Mouse (Mus musculus): ENCODE data around the gene Zfp365.
A peak's percentile ranks its signal among the peaks of the same experiment; 100 is the strongest.

The Zfp365 gene

DNA sequence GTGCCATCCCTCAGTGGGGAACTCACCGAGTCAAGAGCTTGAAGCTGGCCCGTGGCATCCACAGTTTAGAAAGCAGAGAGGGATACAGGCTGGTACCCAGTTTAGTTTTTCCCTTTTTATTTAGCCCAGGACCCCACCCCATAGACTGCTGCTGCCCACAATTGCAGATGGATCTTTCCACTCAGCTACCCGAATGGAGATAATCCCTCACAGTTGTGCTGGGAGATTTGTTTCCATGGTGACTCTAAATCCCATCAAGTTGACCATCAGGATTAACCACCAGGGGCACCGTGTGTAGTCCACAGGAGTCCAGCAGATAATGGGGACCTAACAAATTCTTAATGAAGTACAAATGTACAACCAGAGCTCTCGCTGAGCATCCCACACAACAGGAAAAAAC is 11.3 kb downstream of the Zfp365 start:
- DNase-seq: no peak

DNA sequence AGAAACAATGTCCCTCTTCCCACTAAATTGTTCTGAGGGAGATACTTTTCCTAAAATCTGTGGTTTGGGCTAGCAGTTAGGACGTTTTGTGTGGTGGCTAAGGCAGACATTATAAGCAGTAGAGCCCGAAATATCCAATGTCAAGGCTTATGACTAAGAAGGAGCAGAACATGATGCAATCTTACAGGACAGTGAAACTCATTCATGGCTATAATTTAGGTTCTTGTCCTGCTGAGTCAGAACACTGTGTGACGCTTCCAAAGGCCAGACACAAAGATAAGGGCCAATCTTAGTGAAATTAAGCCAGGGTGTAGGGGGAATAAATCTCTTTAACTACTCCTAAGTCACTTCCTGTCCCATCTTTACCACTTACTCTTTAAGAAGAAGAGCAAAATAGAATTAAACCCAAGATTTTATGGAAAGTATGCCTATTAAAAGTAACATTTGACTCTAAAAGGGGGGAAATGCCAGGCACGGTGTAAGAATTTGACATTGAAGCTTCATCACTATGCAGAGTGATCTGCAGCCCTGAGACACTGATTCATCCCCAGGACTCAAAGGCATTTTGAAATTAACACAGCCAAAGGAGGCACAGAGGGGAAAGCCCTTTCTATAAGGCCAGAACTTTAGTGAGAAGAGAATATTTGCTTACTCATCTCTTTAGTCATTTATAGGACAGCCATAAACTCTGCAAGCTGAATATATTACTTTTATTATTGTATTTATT is 13.3 kb downstream of the Zfp365 start:
- no peak for DNase-seq

DNA sequence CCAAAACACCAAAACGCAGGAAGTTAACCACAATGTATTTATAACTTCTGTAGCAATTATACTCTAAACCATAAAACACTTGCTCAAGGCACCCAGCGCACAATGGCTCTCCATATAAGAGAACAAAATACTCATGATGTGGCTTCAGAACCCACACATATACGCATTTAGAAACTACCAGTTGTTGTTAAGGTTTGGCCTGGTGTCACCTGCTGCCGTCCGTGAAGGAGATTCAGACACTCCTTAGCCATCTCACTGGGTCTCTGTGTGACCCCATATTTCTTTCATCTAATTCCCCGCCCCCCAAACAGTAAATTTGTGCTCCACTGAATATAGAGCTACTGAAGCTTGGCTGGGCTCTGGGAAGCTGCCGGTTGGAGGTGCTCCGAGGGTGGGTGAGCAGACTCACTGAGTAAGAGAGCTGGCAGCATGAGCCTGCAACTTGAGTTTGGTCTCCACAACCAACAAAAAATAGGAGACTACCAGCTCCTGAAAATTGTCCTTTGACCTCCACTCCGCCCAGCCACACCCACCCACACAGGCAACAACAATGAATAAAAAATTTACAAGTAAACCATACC is 14.0 kb downstream of the Zfp365 start:
- DNase-seq: no peak

DNA sequence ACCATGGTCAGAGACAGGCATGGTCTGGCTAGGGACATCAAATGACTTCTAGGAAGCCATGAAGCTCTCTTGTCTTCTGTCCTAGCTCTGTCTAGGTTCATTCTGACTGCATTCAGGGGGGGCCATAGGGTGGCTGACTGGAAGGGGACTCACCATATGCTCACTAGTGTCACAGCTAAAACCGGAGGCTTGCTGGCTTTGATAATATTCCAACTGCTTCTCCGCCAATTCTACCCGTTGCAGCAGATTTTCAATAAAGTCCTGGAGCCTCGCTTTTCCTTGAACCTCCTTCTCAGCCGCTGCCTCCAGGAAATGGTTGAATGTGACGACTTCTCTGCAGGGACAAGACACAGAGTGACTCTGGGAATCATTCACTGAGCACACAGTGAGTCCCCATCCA is 15.2 kb downstream of the Zfp365 start:
- DNase-seq: no peak

DNA sequence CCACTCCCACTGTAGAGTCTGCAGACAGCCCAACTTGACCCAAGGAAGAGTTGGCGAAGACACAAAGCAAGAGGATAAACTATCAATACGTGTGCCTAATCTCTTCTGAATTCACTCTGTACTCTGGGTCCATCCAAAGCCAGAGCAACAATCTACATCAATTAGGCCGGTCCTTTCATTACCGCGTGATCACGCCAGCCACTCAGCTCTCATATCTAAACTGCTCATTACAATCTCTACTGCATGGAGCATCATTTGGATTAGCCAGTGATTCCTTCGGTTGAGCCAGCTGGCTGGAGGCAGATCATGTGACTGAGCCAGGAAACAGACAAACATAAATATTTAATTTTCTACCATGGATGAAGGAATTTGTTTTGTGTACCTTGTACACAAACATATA is 17.8 kb downstream of the Zfp365 start:
- no peak for DNase-seq

DNA sequence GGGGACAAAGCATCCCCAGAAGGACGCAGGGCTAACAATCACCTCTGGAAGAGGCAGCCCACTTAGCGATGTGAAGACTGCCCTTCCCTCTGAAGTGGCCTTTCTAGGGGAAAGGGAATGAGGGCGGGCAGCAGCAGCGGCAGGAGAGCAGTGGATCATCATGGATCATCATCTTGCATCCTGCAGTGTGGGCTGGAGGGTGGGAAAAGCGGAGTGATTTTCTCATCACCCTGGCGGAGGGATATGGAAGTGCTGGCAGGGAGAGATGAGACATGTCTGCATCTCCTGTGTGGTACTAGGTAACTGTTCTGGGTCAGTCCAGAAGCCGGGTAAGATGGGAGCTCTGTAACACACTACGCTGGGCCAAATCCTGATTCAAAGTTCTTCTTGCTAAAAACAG is 18.4 kb downstream of the Zfp365 start:
- no peak for DNase-seq

DNA sequence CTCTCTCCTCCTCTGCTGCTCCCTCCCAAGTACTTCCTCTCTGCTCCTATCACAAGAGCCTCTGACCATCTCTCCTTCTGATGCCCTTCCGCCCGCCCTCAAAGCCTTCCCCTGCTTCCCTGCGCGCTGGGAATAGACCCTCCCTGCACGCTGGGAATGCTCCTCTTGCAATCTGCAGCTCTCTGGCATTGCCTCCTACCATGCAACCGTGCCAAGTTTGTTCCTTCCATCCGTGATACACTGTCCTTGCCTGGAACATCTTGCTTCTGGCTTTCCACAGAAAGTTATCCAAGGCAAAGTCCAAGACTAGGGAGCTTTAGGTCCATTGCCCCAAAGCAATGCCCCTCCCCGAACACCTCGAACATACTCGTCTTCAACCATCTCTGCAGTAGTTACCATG is 19.2 kb downstream of the Zfp365 start:
- DNase-seq: no peak

DNA sequence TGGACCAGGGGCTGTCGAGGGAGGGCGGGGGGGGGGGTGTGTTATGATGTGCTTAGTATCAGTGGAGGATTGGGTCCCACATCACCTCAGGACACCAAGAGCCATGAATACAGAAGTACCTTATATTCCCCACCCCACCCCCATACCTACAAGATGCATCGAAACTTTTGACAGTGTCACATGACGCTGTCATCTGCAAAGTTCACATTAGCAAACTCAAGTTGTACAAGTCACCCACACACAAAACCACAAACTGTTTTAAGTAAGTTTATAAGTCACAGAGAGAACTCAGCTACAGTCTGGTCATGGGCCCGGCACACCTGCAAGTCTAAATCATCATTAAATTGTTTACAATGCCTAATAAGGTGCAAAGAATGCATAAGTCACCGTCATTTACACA is 21.3 kb downstream of the Zfp365 start:
- DNase-seq: no peak

DNA sequence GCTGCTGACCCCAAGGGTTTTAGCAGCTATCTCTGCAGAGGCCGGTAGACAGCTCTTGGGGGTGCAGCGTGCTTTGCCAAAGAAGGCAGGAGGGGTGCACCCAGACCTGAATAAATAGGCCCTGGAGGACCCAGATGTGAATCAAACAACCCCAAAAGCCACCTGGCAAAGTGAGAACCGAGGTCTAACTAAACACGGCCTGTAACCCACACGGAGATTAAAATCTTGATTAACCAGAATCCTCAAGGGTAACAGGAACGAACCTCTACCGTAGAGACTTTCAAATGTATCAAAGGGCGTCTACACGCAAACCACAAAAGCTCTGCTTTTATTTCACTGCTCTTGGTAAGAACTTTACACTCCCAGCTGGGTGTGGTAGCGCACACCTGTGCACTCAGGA is 24.5 kb downstream of the Zfp365 start:
- DNase-seq: no peak

DNA sequence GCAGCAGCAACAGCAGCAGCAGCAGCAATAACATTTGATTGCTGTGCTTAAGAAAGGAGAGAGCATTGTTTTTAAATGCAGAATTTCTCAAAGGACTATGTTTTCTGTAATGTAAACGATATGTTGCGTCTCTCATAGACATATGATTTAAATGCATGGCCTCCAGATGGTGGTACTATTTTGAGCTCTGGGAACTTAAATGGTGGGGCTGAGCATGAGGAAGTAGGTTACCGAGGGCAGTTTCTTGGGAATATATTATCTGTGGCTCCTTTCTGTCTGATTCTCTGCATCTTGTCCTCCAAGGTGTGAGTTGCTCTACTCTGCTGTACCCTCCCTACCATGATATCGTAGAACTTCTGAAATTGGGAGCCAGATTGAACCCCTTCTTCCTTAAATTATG is 31.8 kb downstream of the Zfp365 start:
- no peak for DNase-seq

DNA sequence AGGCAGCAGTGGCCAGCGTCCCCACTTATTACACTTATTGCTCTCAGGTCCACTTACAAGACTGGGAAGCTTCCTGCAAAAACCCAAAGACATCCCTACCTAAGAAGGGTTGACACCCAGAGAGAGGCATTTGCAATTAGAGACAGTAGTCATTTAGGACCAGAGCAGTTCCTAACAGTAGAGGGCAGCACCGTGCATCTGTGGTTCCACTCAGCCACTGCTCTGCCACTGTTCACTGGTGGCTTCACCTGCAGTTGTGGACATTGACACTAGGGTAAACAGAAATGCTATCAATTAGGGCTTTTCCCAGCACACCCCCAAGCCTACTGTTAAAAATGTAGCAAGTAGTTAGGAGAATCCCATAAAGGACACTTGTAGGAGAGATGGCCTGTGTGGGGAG is 40.7 kb downstream of the Zfp365 start:
- peak; percentile 81 to 86 for DNase-seq

DNA sequence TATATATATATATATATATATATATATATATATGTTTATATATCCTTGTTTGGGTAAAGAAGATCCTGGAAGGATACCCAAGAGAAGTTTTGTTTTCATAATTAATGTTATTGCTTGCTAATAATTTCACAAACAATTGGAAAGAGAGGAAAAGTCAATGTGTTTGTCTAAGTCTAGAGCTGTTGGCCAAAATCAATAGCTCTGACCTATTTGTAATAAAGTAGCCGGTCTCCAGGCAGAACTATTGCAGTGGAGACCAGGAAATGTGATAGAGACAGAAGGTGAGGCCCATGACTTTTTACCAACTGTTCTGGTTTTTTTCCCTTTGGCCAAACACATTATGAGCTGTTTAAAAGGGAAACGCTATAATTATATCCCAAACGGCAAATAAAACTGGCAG is 44.2 kb downstream of the Zfp365 start:
- DNase-seq: no peak

DNA sequence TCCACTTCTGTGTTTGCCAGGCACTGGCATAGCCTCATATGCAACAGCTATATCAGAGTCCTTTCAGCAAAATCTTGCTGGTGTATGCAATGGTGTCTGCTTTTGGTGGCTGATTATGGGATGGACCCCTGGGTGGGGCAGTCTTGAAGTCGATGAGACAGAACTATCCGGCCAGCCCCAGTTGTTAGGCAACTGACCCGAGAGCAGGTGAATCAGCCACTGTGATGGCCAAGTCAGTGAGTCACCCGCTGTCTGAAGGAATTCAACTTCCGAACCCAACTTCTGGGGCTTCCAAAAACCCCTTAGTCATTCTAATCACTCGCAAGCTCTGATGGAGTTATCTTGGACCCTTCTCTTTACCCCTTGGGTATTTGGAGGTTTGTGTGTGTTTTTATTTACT is 46.6 kb downstream of the Zfp365 start:
- DNase-seq: no peak

DNA sequence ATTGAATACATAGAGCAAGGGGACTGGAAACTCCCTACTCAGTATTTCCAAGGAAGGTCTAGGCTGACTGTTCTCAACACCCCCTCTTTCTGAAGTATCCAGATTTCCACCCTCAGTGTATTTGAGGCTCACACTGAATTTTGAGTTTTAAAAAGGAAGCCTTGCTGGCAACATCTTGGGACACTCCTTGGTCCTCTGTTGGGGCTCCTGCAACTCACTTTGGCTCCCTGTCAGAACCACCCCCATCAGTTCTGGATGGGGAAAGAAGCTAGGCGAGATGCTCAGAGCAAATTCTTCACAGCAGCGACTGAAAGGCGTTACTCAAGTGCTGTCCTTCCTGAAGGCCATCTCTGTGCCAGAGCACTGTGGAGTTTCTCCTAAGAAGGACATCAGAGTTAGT is 47.4 kb downstream of the Zfp365 start:
- DNase-seq: no peak

DNA sequence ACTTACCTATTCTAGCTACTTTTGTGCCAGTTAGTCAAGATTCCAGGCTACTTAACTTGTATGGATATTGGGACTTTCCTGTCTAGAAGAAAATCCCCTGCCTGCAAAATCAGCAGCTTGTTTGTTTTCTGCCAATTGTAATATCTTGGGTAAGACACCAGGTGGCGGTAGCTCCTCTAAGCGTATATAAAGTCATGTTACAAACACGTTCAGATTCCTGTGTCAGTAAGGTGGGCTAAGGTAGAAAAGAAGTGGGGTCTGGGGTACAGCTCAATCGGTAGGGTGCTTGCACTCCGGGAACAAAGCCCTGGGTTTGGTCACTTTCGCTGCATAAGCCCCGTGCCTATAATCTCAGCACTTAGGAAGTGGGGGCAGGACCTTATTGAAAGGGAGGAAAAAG is 50.1 kb downstream of the Zfp365 start:
- DNase-seq: peak; percentile 15 to 17

DNA sequence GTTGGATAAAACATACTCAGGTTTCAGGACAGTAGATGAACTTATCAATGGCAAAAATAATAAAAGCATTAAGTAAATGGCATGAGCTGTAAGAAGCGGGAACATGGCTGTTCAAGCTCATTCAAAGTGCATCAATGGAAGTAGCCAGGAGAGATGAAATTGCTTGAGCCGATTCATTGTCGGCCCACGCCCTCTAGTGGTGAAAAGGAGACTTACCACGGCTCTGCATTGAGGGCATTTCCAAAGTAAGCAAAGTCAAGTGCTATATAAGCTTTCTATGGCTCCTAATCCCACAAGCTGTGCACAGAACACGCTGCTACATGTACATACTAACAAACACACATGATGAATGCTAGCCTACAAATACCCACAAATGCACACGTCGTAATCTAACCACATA is 53.6 kb downstream of the Zfp365 start:
- DNase-seq: peak; percentile 86 to 87

DNA sequence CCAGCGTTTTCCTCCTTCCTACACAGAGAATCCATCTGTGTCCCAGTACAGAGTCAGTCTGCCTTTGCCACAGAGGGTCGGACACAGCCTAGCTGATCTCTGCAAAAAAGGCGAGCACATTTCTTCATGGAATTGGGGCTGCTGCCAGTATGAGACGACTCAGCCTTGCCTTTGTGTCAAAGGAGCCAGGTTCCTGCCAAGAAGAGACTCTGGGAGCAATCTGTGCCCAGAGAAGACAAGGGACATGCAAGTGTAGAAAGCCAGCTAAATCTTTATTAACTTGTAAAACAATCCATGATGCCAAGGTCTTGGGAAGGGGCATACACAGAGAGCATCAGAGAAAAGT is 54.9 kb downstream of the Zfp365 start:
- DNase-seq: no peak

DNA sequence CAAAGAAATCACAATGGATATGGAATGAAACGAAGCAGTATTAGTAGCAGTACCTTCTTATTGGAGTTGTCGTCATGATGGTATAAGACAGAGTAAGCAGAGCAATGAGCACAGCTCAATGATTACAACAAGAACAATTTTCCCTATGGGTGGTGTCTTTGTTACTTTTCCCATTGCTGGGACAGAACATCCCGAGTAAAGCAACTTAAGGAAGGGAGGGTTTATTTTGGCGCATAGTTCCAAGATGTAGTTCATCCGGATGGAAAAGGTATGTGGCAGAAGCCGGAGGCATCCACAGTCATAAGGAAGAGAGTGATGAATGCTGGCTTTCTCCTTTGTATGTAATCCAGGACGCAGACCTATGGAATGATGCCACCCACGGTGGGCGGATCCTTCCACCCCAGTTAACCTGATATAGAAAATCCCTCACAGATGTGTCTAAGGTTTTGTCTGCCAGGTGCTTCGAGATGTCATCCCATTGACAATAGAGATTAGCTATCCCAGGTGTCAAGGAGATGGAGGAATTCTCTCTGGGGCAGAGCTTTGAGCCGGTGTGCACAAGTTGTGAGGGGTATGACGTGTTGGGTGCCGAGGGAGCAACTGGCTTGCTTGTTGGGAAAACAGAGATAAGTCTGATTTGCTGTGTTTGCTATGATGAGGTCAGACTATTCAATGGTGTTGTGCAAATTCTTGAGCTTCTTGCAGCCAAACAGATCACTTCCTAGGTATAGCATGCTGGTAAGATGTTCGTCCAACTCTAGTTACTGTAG is 55.5 kb downstream of the Zfp365 start:
- no peak for DNase-seq

DNA sequence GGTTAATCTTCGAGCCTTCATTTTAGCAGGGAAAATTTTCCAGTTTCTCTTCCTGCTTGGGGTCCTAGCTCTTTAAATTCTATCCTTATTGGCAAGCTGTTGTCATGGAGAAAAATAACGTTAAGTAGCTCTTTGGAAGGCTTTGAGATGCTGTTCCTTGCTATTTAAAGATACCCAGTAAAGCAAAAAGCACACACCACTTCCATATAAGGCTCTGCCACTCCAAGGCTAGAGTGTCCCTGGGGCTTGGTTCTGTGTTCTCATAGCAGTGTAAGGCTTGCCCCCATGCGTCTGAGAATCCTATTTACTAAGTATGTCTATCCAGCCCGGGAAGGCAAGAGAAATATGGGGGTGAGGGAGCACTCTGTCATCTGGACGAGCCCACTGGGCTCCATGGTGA is 56.7 kb downstream of the Zfp365 start:
- no peak for DNase-seq

DNA sequence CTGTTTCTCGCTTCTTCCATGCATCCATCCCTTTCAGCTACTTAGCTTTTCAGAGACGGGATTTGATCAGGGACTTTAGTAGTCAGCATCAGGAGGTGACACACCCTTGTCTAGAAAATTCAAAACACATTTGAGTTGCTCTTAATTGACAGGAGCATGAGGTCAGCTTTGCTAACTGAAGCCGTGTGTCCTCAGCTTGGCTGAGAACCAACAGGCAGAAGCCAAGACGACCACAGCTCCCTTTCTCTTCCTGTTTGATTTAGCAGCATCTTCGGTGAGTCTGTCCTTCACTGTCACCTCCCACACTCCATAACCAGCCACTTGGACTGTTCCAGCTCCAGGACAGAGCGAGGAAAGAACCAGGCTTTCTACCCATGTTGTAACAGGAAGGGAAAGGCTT is 60.1 kb downstream of the Zfp365 start:
- no peak for DNase-seq

DNA sequence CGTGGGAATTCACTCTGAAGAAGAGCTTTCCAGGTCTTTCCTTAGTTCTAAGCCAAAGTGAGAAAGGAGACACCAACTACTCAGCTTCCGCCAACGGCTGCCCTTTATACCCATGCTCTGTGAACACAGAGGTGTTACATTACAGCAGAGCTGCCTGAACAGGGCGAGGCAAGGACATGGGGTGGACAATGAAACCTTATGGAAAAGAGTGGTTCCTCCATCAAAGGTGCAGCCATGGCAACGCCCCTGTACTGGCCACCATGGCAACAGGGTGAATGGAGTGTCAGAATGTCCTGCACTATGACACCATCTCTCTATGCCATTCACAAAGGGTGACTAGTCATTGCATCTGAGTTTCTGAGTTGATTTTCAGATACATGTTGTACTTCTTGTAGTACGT is 61.4 kb downstream of the Zfp365 start:
- no peak for DNase-seq

DNA sequence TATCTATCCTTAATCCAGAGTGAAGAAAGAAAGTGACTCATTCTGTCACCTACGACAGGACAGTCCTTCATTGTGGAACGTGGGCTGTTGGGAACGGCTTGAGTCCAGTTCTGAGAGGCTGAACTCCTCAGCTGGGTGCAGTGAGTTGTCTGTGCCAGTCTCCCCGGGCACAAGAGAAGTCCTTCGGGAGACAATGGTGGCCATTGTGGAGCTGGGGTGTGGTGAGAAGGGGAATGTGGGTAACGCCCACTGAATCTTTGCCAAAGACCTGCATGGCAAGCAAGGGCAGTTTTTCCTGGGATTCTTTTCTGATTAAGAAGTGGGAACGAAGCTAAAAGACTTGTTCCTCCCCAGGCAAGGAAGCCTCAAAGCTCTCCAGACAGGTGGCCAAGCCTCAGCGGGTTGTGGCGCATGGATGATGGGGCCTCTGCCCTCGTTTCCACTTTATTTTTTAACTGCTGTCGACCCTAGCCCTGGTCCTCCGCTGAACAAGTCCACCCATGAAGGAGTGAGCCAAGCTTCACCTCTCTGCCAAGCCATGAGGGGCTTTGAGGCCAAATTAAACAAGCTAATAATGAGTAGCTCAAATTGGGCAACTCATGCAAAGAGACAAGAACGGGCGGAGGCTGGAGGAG is 66.3 kb downstream of the Zfp365 start:
- DNase-seq: no peak

DNA sequence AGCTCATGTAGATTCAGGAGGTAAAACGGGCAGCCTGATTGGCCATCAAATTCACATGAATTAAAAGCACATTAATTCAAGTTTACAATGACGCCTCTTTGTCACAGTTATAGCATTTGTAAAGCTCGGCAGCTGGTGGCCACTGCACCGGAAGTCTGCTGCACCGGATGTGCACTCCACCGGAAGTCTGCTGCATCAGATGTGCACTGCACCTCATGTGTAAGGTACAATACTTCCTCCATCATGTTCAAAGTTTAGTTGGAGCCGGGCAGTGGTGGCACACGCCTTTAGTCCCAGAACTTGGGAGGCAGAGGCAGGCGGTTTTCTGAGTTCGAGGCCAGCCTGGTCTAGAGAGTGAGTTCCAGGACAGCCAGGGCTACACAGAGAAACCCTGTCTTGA is 70.9 kb downstream of the Zfp365 start:
- DNase-seq: no peak

DNA sequence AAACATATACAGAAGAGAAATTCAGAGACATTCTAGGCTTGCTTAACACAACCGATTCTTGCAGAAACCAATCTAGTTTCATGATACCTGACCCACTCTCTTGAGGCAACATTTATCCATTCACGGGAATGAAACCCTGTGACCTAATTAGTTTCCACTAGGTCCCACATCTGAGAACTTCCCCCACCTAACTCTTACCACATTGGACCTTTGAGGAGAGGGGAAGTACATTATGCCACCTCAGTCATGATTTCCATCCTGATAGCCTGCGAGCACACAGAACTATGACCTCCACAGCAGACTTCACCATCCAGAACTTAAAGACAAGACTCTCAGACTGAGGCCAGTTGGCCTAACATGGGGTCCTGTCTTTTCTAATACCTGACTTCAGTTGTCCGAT is 71.7 kb downstream of the Zfp365 start:
- DNase-seq: no peak
